Mouse (Mus musculus): ENCODE results near the gene Rab3gap2.

Rab3gap2 gene

GRCm38 (mm10) chr1:185227766-185228165 is 23.8 kb downstream of the Rab3gap2 start:
- no peak for DNase-seq

- DNase-seq = no peak
Measured at GRCm38 (mm10) chr1:185229406-185230201, 25.7 kb downstream of the Rab3gap2 start.

DNA sequence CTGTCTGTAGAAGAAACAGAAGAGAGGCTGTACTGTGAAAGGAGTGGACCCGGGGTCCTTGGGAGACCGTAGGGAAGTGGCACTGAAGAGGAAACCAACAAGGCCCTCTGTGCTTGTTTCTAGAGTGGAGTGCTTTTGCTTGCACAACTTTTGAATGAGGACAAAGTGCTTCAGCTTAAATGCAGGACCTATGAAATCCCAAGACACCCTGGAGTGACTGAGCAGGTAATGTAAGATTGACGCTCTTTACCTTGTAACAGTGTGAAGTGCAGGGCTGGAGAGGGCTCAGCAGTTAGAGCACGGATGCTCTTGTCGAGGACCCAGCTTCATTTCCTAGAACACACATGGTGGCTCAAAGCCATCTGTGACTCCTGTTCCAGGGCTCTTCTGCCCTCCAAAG is 31.9 kb downstream of the Rab3gap2 start:
- no peak for DNase-seq

DNA sequence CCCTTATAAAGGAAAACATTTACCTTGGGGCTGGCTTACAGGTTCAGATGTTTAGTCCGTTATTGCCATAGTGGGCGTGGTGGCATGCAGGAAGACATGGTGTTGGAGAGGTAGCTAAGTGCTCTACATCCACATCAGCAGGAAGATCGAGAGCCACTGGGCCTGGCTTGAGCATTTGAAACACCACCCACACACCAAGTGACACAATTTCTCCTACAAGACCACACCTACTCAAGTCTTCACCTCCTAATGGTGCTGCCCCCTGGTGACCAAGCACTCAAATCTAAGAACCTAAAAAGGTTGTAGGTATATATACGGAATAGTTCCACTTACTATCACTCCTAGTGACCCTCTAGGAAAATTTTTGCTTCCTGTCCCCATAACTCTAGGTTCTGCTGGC is 32.6 kb downstream of the Rab3gap2 start:
- no peak for DNase-seq

DNA sequence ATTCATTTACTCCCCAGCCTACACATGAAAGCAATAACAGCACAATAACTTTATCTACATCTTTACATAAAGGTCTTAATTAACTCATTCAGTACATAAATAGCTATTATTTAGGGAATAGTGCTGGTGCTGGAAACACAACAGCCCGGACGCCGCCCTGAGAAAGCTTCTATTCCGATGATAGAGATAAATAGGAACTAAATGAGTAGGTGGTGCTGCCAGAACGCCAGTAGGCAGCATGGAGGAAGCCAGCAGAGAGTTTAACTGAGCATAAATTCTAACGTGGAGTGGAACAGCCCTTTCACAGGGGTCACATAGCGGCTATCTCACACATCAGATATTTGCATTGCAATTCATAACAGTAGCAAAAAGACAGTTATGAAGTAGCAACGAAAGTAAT is 39.1 kb downstream of the Rab3gap2 start:
- DNase-seq = no peak

DNA sequence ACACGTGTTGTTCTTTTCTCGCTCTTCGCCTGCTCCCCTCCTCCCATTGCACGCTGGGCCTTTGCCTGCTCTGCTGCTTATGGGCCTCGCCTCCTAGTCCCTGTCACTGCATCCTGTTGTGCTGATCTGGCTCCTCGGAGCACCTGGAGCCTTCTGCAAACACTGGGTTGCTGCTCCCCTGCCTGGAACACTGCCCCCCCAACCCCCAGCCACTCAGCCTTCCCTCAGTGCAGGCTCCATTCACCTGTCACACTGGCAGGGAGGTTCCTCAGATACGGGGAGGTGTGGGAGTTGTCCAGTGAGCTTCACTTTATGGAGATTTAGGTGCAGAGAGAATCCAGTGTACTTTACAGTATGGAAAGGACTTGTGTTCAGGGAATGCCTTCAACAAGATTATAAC is 41.5 kb downstream of the Rab3gap2 start:
- DNase-seq = no peak

DNA sequence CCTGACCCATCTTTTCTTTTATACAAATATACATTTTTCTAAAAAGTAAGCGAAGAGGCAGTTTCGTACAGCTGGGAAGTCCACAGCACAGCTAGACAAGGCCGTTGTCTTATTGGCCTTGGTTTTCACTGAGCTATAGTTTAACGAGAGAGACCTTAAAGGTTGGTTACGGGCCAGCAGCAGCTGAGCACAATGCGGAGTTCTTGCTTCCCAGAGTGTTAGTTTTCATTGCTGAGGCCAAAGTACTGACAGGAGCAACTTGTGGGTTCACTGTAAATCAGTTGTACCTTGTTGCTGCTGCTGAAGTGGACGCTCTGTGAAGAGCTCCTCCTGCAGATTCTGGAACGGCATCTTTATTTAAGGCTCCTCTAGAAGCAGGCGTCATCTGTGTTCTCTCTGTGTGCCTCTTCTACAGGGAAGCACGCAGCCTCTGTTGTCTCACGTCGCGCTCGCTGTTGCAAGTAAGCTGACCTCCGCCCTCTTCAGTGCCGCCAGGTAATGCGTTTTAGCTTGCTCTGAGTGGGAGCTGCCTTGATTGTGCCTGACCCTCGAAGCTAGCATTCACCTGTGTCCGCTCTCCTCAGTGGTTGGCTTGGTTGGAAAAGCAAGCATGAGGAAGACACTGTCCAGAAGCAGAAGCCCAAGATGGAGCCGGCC is 43.6 kb downstream of the Rab3gap2 start:
- no peak for DNase-seq

GRCm38 (mm10) chr1:185248728-185249127 is 44.8 kb downstream of the Rab3gap2 start:
- DNase-seq = no peak

DNA sequence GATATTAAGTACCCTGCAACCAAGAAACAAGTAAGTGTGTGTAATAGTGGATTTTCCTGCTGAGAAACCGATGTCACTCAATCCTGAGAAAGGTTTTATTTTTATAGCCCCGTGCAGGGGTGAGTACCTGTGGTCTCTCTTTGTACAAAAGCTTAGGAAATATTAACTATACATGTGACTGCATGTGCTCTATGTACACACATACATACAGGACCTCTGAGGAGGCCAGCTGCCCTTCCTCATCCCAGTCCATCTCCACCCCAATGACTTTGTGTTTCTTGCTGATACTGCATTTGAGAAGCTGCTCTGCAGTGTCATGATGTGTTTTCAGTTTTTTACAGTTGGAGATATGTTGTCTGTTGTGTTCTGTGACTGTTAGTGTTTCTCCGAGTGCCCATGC is 48.4 kb downstream of the Rab3gap2 start:
- DNase-seq = no peak

- no peak for DNase-seq
Measured at GRCm38 (mm10) chr1:185253140-185253892, 49.4 kb downstream of the Rab3gap2 start.

GRCm38 (mm10) chr1:185255336-185255735 is 51.4 kb downstream of the Rab3gap2 start:
- no peak for DNase-seq

- DNase-seq = no peak
Measured at GRCm38 (mm10) chr1:185256753-185257152, 52.8 kb downstream of the Rab3gap2 start.

GRCm38 (mm10) chr1:185262565-185262964 is 58.6 kb downstream of the Rab3gap2 start:
- no peak for DNase-seq

- no peak for DNase-seq
Measured at GRCm38 (mm10) chr1:185268675-185269074, 64.8 kb downstream of the Rab3gap2 start.

DNA sequence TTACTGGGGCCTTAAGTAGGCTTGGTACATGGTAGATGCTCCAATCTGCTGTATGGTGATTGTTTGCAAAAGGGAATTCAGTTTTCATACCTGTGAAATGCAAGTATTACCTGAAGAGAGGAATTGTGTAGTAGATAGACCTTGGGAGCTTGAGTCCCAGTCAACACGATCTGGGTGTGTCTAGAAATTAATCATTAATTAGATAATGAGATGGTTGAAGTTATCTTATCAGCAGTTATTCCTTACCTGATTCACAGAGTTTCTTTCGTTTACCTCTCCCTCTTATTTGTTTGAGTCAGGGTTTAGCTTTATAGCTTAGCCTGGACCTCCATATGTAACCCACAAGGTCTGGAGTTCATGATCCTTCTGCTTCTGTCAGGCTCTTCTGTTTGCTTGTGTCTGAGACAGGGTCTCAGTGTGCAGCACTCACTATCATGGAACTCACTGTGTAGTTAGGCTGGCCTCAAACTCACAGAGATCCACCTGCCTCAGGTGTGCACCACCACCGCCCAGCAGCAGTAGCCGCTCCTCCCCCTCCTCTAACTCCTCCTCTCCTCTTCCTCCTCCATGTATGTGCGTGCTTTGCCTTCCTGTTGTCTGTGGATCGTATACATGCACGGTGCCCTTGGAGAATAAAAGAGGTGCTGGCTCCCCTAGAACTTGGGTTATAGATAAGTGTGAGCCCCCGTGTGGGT is 66.6 kb downstream of the Rab3gap2 start:
- no peak for DNase-seq

DNA sequence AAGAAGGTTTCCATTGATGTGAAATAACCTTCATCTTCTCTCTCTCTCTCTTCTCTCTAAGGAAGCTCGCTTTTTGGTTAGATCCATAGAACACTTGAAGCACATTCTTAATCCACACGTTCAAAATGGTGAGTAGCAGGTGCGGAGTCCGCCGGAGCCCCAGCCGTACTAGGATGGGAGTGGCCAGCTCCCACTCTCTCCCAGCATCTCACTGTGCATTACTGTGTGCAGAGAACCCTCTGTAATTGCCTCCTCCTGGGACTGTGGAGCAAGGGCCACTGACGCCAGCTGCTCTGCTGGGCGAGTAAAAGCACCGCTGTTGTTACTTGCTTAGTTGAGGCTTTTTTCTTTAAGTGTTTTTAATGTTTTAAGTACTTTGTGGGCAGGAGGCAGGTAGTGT is 67.5 kb downstream of the Rab3gap2 start:
- DNase-seq = no peak

- no peak for DNase-seq
Measured at GRCm38 (mm10) chr1:185274819-185275545, 71.1 kb downstream of the Rab3gap2 start.

- no peak for DNase-seq
Measured at GRCm38 (mm10) chr1:185275976-185276375, 72.1 kb downstream of the Rab3gap2 start.

- no peak for DNase-seq
Measured at GRCm38 (mm10) chr1:185277022-185277421, 73.1 kb downstream of the Rab3gap2 start.

GRCm38 (mm10) chr1:185279288-185279687 is 75.4 kb downstream of the Rab3gap2 start:
- no peak for DNase-seq

DNA sequence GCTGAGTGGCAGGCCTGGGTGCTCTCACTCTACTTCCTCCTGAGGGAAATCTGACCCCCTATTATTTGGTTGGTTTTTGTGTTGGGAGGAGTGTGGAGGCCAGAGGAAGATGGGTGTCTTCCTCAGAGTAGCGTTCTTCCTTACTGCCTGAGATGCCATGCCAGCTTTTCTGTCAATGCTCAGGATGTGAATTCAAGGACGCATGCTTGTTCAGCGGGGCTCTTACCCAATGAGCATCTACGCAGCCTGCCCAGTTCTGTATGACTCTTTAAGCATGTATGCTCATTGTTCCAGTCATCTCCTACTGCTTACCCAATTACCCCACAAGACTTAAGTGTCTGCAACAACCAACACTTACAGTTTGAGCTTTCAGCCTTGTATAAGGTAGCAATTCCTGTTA is 76.7 kb downstream of the Rab3gap2 start:
- no peak for DNase-seq

- no peak for DNase-seq
Measured at GRCm38 (mm10) chr1:185282846-185283245, 78.9 kb downstream of the Rab3gap2 start.

Data from thymus, adult 18-20 months (tissue).